Mouse (Mus musculus) kidney, embryonic 14.5 days (tissue): ENCODE results near the gene Ing4. TPM values are rescaled to one million over a fixed set of nuclear protein-coding genes. Genes with fewer than 3 reads are reported as not detected.
"Not testable (repeated sequence)": the region's sequence is repeated elsewhere in the genome, so short reads cannot be mapped to it uniquely, and the experiment has no call there.

Source experiments
- ATAC-seq: fragments of 200-750 bp; cut with Nextera tagmentation; 2 replicates; pipeline ENCODE4 v1.8.0; 2017; ENCODE audit warnings: moderate number of reproducible peaks, mild to moderate bottlenecking, moderate TSS enrichment, moderate library complexity; ENCODE audit not compliant: low FRiP score, low TSS enrichment
- H3K27ac ChIP-seq: fragments of 300-500 bp; sonication (generic); 2 replicates; pipeline ENCODE4 v1.5.1; 2014; ENCODE audit warnings: low read depth, mild to moderate bottlenecking, low read length, moderate library complexity, mixed read lengths
- H3K27me3 ChIP-seq: fragments of 300-500 bp; sonication (generic); 2 replicates; pipeline ENCODE4 v1.6.1; 2014; ENCODE audit warnings: mild to moderate bottlenecking, low read length; ENCODE audit not compliant: control insufficient read depth, insufficient read depth
- H3K36me3 ChIP-seq: fragments of 300-500 bp; sonication (generic); 2 replicates; pipeline ENCODE4 v1.6.1; 2014; ENCODE audit warnings: low read length, mixed read lengths; ENCODE audit not compliant: control insufficient read depth, insufficient read depth
- H3K4me1 ChIP-seq: fragments of 300-500 bp; sonication (generic); 2 replicates; pipeline ENCODE4 v1.6.1; 2014; ENCODE audit warnings: low read length, mixed read lengths; ENCODE audit not compliant: control insufficient read depth, insufficient read depth
- H3K4me2 ChIP-seq: fragments of 300-500 bp; sonication (generic); replicated peaks from 2 replicates; pipeline ENCODE4 v1.6.1; 2014; ENCODE audit warnings: low read depth, mild to moderate bottlenecking, low read length
- H3K4me3 ChIP-seq: fragments of 300-500 bp; sonication (generic); 2 replicates; pipeline ENCODE4 v1.5.1; 2014; ENCODE audit warnings: mild to moderate bottlenecking, low read length
- H3K9ac ChIP-seq: fragments of 300-500 bp; sonication (generic); 2 replicates; pipeline ENCODE4 v1.6.1; 2014; ENCODE audit warnings: low read depth, mild to moderate bottlenecking, low read length, moderate library complexity
- H3K9me3 ChIP-seq: fragments of 300-500 bp; sonication (generic); 2 replicates; pipeline ENCODE4 v1.6.1; 2016; ENCODE audit warnings: low read length; ENCODE audit not compliant: control insufficient read depth
- WGBS: fragments of 180-500 bp; shearing (Covaris S2); extraction: QIAGEN DNeasy Blood & Tissue Kit; methylation state at CpG from one replicate; pipeline ENCODE4 v1.1.7; 2014; 5-methylcytosine and 5-hydroxymethylcytosine counted together
- polyA plus RNA-seq: library from polyadenylated mRNA; unstranded; fragments of >200 nt; fragmentation: Nextera tagmentation; extraction: Ambion mirVana; gene quantifications from 2 replicates; pipeline ENCODE4 v1.2.1, GENCODE M21; 2014

Gene Ing4
- polyA plus RNA-seq, 1 experiment from 2014 or later: 111 TPM

DNA sequence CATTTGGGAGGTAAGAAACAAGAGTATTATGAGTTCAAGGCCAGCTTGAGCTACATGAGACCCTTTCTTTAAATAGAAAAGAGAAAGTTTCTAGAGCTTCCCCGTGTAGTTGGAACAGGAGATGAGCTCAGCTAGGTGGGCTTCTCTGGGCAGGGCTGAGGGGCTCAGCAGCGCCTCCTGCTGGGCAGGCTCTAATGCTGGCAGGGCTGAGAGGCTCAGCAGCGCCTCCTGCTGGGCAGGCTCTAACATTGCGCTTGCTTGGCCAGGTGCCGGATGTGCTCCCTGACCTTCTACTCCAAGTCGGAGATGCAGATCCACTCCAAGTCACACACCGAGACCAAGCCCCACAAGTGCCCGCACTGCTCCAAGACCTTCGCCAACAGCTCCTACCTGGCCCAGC lies 9.0 kb upstream of the Ing4 start:
- H3K4me1 ChIP-seq, H3K27me3 ChIP-seq, H3K4me2 ChIP-seq, H3K27ac ChIP-seq, H3K9ac ChIP-seq, H3K9me3 ChIP-seq, H3K4me3 ChIP-seq: not testable (repeated sequence)
- peaks cover 71% of the 10 kb centered on the region for H3K36me3 ChIP-seq
- 30% methylated on average over 6 of the region's 9 CpGs for WGBS
- ATAC-seq: 0 out of 2 replicates have a peak, but pooled peaks have one; percentile 8

DNA sequence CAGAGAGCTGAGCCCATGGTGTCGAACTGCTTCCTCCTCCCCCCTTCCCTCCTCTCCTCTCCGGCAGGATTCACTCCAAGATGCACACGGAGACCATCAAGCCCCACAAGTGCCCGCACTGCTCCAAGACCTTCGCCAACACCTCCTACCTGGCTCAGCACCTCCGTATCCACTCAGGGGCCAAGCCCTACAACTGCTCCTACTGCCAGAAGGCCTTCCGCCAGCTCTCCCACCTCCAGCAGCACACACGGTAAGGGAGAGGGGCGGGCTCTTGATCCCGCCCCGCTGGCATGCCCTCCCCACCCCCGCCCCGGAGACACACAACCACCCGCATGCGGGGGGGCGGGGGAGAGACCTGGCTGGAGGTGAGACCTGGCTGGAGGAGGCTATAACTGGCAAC lies 8.0 kb upstream of the Ing4 start:
- peak; percentile 50; the same call in 1 of the 2 replicates for ATAC-seq
- Histone ChIP-seq H3K9ac (no peak overlapping the region), H3K4me3 (no peak overlapping the region), H3K9me3 (no peaks in the 10 kb centered on the region), H3K27ac (no peak overlapping the region), H3K4me1 (no peaks in the 10 kb centered on the region), H3K36me3 (peaks cover 72% of the 10 kb centered on the region), H3K4me2 (no peak overlapping the region), H3K27me3 (no peaks in the 10 kb centered on the region)
- WGBS: 87% methylated on average over 16 of the region's 16 CpGs

DNA sequence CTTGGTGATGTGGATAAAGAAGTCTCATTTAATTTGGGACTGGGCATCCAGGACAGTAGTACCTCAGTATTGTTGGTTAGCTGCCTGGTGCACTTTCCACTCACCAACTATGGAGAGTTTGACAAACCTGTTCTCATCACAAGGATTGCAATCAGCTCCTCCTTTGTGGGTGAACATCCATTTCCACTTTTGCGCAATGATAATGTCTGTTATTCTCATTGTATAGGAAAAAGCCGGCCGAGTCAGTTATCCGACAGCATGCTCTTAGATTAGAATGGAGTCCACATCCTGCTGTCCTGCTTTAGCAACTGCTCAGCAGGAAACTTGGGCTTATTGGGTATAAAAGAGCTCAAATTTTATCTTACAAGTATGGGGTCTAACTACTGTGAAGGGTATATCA lies 894 bp upstream of the Ing4 start:
- Histone ChIP-seq H3K27ac (peak overlapping the region; percentile 84; the same call in 1 of the 2 replicates), H3K9ac (no peak overlapping the region), H3K4me3 (peak overlapping the region; percentile 82), H3K4me2 (peak overlapping the region; percentile 49), H3K27me3 (no peaks in the 10 kb centered on the region), H3K36me3 (peaks cover 35% of the 10 kb centered on the region), H3K4me1 (0 out of 2 replicates have a peak, but pooled peaks cover 6% of the 10 kb centered on the region), H3K9me3 (no peaks in the 10 kb centered on the region)
- no peak for ATAC-seq
- 94% methylated on average over 4 of the region's 4 CpGs for WGBS

DNA sequence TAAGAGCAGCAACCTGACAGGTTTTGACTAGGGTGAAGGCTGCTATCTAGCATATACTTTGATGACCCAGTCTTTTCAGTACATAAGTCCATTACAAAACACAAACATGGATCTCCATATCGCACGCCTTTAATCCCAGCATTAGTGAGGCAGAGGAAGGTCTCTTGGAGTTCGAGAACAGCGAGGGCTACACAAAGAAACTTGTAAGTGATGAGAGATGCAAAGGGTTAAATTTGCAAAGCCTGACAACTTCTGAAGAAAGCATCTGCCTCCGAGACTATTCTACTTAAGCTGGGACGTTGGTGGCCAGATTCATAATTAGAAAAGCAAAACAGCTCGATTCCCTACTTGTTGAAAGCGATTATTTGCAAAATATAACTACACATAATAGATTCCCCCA lies 429 bp upstream of the Ing4 start:
- 8% methylated on average over 8 of the region's 8 CpGs for WGBS
- peak overlapping the region; percentile 49 for H3K4me2 ChIP-seq
- H3K9ac ChIP-seq: peak overlapping the region; percentile 45; the same call in 1 of the 2 replicates
- 0 out of 2 replicates have a peak, but pooled peaks cover 6% of the 10 kb centered on the region for H3K4me1 ChIP-seq
- H3K36me3 ChIP-seq: peaks cover 35% of the 10 kb centered on the region
- 0 out of 2 replicates have a peak, but pooled peaks have one; percentile 8 for ATAC-seq
- peak overlapping the region; percentile 84 for H3K27ac ChIP-seq
- H3K27me3 ChIP-seq: no peaks in the 10 kb centered on the region
- H3K9me3 ChIP-seq: no peaks in the 10 kb centered on the region
- H3K4me3 ChIP-seq: peak overlapping the region; percentile 82

DNA sequence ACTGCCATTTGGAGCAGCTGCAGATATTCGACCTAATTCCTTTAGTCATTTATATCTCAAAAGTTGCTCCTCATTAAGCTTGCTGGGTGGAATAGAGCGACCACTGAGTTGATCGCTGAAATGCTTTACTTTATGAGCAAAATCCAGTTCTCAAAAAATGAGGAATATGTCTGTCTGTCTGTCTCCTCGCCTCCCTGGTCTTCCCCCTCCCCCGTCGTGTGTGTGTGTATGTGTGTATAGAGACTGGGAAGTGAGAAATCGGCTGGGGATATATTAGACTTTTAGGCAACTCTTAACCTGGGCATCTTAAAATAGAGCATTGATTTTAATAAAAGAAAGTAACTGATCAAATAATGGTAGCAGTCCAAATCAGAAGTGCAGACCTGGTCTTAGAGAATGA lies 661 bp downstream of the Ing4 start:
- ATAC-seq: no peak
- Histone ChIP-seq H3K4me1 (0 out of 2 replicates have a peak, but pooled peaks cover 6% of the 10 kb centered on the region), H3K36me3 (peaks cover 36% of the 10 kb centered on the region), H3K27me3 (no peaks in the 10 kb centered on the region), H3K9ac (peak overlapping the region; percentile 82), H3K9me3 (no peaks in the 10 kb centered on the region), H3K4me2 (peak overlapping the region; percentile 82), H3K27ac (peak overlapping the region; percentile 77; the same call in 1 of the 2 replicates), H3K4me3 (peak overlapping the region; percentile 82)
- WGBS: 18% methylated on average over 7 of the region's 7 CpGs

DNA sequence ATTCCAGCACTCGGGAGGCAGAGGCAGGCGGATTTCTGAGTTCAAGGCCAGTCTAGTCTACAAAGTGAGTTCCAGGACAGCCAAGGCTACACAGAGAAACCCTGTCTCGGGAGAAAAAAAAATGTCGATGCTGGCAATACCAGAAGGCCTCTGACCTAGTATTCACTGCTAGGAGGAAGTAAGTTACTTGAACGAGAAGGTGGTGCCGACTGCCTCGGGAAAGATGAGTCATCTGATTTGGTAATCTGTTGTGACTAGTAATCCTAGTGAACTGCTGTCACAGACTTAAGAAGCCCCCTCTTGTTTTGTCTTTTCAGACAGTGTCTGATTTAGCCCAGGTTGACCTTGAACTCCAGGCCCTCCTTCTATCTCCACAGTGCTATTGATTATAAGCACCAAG lies 1.5 kb downstream of the Ing4 start:
- Histone ChIP-seq H3K36me3 (peaks cover 34% of the 10 kb centered on the region), H3K4me2 (no peak overlapping the region; the same call in 1 of the 2 replicates)
- 91% methylated on average over 7 of the region's 7 CpGs for WGBS

DNA sequence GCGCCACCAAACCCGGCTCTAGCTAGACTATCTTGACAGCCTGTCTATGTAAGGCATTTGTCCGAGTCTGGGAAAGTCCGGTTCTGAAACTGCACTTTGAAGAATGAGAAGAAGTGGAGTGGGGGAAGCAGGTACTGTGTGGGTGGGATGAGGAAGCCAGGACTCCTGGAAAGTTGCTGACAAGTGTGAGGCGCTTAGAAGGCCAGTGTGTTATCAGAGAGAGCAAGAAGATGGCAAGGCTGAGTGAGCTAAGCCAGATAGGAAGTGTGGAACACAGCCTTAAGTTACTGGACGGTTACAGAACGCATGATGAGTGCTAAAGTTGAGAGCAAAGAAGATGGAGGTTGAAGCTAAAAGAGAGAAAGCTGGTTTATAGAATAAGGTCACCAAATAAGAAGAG lies 2.5 kb downstream of the Ing4 start:
- ATAC-seq: no peak
- Histone ChIP-seq H3K4me1 (0 out of 2 replicates have a peak, but pooled peaks cover 6% of the 10 kb centered on the region), H3K4me2 (no peak overlapping the region), H3K9ac (no peak overlapping the region), H3K27me3 (no peaks in the 10 kb centered on the region), H3K27ac (no peak overlapping the region), H3K9me3 (no peaks in the 10 kb centered on the region), H3K36me3 (peaks cover 37% of the 10 kb centered on the region), H3K4me3 (no peak overlapping the region)
- WGBS: 94% methylated on average over 7 of the region's 7 CpGs

More for the DNA sequence above, 1.5 kb downstream of the Ing4 start:
- Histone ChIP-seq H3K9ac (no peak overlapping the region), H3K9me3 (no peaks in the 10 kb centered on the region), H3K4me1 (0 out of 2 replicates have a peak, but pooled peaks cover 6% of the 10 kb centered on the region), H3K4me3 (no peak overlapping the region), H3K27ac (no peak overlapping the region), H3K27me3 (no peaks in the 10 kb centered on the region)
- ATAC-seq: no peak

DNA sequence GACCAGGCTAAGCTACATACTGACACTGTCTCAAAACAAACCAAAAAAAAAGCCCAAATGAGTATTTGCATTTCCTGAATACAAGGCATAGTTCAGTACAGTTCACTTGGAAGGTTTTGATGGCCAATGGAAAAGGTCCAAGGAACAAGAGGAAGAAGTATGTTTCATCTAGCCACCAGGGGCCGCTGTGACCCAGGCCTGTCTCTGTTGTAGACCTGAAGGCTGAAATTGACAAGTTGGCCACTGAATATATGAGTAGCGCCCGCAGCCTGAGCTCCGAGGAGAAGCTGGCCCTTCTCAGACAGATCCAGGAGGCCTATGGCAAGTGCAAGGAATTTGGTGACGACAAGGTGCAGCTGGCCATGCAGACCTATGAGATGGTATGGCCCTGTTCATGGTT lies 7.1 kb downstream of the Ing4 start:
- ATAC-seq: peak; percentile 19; the same call in 1 of the 2 replicates
- no peak overlapping the region for H3K4me3 ChIP-seq
- H3K4me1 ChIP-seq: no peaks in the 10 kb centered on the region
- H3K27me3 ChIP-seq: no peaks in the 10 kb centered on the region
- H3K9ac ChIP-seq: no peak overlapping the region
- no peaks in the 10 kb centered on the region for H3K9me3 ChIP-seq
- no peak overlapping the region for H3K27ac ChIP-seq
- peaks cover 79% of the 10 kb centered on the region for H3K36me3 ChIP-seq
- 40% methylated on average over 5 of the region's 5 CpGs for WGBS
- H3K4me2 ChIP-seq: no peak overlapping the region

DNA sequence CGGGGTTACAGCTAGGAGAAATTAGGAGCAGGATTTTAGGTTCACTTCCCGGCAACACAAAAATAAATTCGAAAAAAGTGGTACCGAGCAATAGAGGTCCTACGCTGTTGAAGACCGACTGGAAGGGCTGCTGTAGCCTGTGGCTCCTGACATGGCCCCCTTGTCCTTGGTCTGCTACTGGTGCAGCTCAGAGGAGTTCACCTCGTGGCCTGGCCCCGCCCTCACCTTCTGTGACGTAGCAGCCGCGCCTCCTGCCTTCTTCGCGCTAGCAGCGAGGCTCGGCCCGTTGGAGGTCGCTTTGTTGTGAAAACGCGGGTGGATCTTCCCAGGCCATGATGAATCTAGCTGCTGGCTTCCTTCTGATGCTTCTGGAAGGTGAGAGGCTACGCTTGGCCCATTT lies 10.1 kb downstream of the Ing4 start, which contains the start of gene Acrbp:
Gene Acrbp, plus strand, starts transcription at position 12 of the 400 bp plus-strand sequence.
- Histone ChIP-seq H3K27me3 (no peaks in the 10 kb centered on the region), H3K4me2 (no peak within 1 kb of the TSS), H3K27ac (no peak within 1 kb of the TSS), H3K9me3 (no peaks in the 10 kb centered on the region), H3K4me1 (no peaks in the 10 kb centered on the region), H3K4me3 (no peak within 1 kb of the TSS), H3K9ac (no peak within 1 kb of the TSS), H3K36me3 (peaks cover 80% of the 10 kb centered on the region)
- no peak for ATAC-seq
- WGBS: 36% methylated on average over 20 of the region's 20 CpGs
